Mouse (Mus musculus): ENCODE measurements at regions not wholly inside any gene's neighbourhood (a gene's known extent, or its start where the extent isn't known, plus 50 kb on each side); places are given as distances from the start of the nearest gene placed in this dataset.

DNA sequence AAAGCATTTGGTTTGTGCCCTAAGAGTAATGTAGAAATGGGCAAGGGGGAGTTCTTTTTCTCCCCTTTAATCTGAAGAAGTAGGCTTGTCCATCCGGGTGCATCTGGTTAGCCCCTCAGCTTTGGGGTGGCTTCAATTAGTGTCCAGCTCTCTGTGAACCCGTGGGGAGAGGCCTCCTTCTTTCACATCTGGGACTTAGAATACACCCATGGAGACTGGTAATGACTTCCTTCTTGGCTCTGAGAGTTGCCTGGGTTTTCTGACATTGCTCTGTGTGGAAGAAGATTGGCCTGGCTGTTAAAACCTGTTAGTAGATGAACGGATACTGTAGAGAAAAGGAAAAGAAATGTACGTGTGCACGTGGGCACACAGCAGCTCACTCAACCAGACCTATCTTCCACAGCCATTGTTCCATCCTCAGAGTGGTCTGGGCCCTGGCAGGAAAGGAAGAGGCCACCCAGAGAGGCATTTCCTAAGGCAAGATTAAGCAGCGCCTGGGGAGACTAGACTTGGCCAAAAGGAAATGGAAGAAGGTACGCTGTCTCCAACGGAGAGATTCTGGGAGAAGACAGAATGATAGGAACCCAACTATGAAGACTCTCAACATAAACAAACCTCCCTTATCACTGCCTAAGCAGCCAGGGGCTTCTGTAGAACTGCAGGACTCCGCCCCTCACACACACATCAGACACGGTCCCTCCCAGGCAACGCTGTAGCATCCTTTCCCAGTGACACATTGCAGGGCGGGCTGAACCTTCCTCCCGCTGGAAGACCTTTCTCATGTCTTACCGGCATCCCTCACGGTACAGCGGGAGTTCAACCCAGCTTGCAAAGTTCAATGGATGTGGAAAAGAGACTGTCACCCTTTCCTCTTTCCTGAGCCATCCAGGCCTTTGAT, 372.4 kb downstream of the Foxo1 start:
- no peak for TF ChIP-seq CTCF (IDR thresholded peaks at IDR 0.05; ENCODE audit: borderline replicate concordance, insufficient read depth, low read depth, low read length)
- TF ChIP-seq POLR2A (IDR thresholded peaks at IDR 0.05; ENCODE audit: borderline replicate concordance, insufficient read depth, low read length): no peak
- no peak for DNase-seq
- WGBS: 76% methylated on average over 16 of the region's 16 CpGs
- Histone ChIP-seq H3K4me1 (ENCODE audit: control insufficient read depth, insufficient read depth, low read length) (peaks cover 3% of the 10 kb centered on the region; the same call in 1 of the 2 replicates), H3K4me3 (replicated peaks; ENCODE audit: insufficient read depth, low read depth, low read length) (no peak overlapping the region), H3K27ac (ENCODE audit: insufficient read depth, low read length) (peak overlapping the region; percentile 35; the same call in 1 of the 2 replicates), H3K27me3 (ENCODE audit: control insufficient read depth, insufficient read depth, low read length) (no peaks in the 10 kb centered on the region)

DNA sequence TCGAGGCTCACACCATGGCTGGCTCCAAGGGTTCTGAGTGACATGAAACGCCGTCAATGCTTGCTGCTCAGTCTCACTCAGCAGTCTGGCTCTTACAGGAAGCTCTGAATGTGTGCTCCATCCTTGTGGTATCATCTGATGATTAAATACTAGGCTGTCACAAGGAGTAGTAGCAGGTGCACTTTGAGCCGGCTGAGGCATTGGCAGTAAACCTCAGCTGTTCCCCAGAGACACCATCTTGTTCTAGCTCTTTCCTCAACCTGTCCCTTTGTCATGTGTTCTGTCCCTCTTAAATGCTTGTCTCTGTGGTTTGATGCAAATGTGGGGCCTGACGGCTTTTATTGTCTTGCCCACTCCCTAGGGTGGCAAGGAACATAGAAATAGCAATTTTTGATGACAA, 370.7 kb downstream of the Foxo1 start:
- H3K27me3 ChIP-seq (ENCODE audit: control insufficient read depth, insufficient read depth, low read length): no peaks in the 10 kb centered on the region
- 89% methylated on average over 5 of the region's 5 CpGs for WGBS
- peaks cover 3% of the 10 kb centered on the region; the same call in 1 of the 2 replicates for H3K4me1 ChIP-seq (ENCODE audit: control insufficient read depth, insufficient read depth, low read length)
- DNase-seq: no peak
- no peak overlapping the region for H3K27ac ChIP-seq (ENCODE audit: insufficient read depth, low read length)
- H3K4me3 ChIP-seq (replicated peaks; ENCODE audit: insufficient read depth, low read depth, low read length): no peak overlapping the region
- no peak for TF ChIP-seq CTCF (IDR thresholded peaks at IDR 0.05; ENCODE audit: borderline replicate concordance, insufficient read depth, low read depth, low read length)
- TF ChIP-seq POLR2A (IDR thresholded peaks at IDR 0.05; ENCODE audit: borderline replicate concordance, insufficient read depth, low read length): no peak

DNA sequence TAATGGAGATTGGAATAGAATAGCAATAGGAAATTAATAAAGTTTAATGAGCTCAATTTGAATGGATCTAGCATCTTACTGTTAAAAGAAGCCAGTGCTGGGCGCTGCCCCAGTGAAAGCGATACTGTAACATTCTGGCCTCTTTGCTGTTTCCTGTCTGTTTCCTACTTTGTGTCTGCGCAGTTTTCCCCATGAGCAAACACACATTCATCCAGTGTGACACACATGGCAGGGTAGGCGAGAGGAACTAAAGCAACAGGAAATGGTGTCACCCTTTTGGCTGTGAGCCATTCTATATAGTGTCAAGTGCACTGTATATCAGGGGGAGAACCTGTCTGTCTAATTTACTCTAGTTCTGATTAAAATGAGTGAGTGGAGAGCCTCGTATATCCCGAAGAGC, 366.2 kb downstream of the Foxo1 start:
- 65% methylated on average over 6 of the region's 6 CpGs for WGBS
- no peaks in the 10 kb centered on the region for H3K27me3 ChIP-seq (ENCODE audit: control insufficient read depth, insufficient read depth, low read length)
- H3K4me1 ChIP-seq (ENCODE audit: control insufficient read depth, insufficient read depth, low read length): no peaks in the 10 kb centered on the region
- no peak overlapping the region for H3K4me3 ChIP-seq (replicated peaks; ENCODE audit: insufficient read depth, low read depth, low read length)
- TF ChIP-seq POLR2A (IDR thresholded peaks at IDR 0.05; ENCODE audit: borderline replicate concordance, insufficient read depth, low read length) (no peak), CTCF (IDR thresholded peaks at IDR 0.05; ENCODE audit: borderline replicate concordance, insufficient read depth, low read depth, low read length) (no peak)
- no peak overlapping the region for H3K27ac ChIP-seq (ENCODE audit: insufficient read depth, low read length)
- DNase-seq: no peak

DNA sequence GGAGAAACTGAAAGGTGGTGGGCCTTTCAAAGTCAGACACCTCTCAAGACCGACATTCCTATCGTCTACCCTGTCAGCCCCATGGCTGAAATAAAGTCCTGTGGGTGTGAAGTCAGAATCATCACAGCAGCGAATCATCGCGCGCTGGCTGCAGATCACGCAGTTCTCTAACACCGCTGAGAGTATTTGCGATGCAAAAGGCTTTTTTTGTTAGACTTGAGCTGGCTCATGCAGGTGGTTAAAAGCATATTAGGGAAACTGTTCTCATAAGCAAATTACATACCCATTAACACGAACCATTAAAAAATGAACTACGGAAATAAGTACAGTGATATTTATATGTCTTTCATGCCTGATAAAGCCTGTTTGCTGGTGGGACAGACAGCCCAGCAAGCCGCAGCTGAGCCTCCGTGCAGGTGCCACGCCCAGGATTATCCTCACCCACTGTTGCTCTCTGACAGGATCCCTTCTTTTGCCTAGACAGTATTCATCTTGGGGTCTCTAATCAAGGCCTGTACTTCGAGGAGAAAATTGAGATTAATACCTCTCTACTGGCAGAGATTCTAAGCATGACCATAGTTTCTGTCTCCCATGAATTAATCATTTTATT, 365.5 kb downstream of the Foxo1 start:
- 88% methylated on average over 15 of the region's 15 CpGs for WGBS
- no peak overlapping the region for H3K4me3 ChIP-seq (replicated peaks; ENCODE audit: insufficient read depth, low read depth, low read length)
- TF ChIP-seq CTCF (IDR thresholded peaks at IDR 0.05; ENCODE audit: borderline replicate concordance, insufficient read depth, low read depth, low read length): no peak
- no peak for TF ChIP-seq POLR2A (IDR thresholded peaks at IDR 0.05; ENCODE audit: borderline replicate concordance, insufficient read depth, low read length)
- H3K27me3 ChIP-seq (ENCODE audit: control insufficient read depth, insufficient read depth, low read length): no peaks in the 10 kb centered on the region
- no peaks in the 10 kb centered on the region for H3K4me1 ChIP-seq (ENCODE audit: control insufficient read depth, insufficient read depth, low read length)
- DNase-seq: no peak
- H3K27ac ChIP-seq (ENCODE audit: insufficient read depth, low read length): no peak overlapping the region

DNA sequence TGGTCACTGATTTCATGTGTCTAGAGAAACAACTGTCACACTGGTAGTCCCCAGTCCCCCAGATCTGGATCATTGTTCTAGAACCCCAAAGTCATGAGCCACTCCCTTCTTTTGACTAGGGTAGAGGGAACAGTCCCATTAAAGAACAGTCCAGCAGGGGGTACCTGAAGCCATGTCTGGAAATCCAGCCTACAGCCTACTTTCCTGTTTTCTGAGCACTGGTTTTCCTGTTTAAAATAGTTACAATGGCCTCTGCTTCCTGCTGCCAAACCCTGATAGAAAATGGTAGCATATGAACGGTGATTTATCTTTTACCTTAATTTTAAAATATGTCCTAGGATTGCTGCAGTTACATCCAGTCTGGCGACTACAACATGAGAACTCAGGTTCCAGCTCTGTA, 364.5 kb downstream of the Foxo1 start:
- H3K27me3 ChIP-seq (ENCODE audit: control insufficient read depth, insufficient read depth, low read length): no peaks in the 10 kb centered on the region
- H3K4me3 ChIP-seq (replicated peaks; ENCODE audit: insufficient read depth, low read depth, low read length): no peak overlapping the region
- H3K4me1 ChIP-seq (ENCODE audit: control insufficient read depth, insufficient read depth, low read length): no peaks in the 10 kb centered on the region
- no peak overlapping the region for H3K27ac ChIP-seq (ENCODE audit: insufficient read depth, low read length)
- WGBS: 92% methylated on average over 2 of the region's 2 CpGs
- TF ChIP-seq CTCF (IDR thresholded peaks at IDR 0.05; ENCODE audit: borderline replicate concordance, insufficient read depth, low read depth, low read length) (no peak), POLR2A (IDR thresholded peaks at IDR 0.05; ENCODE audit: borderline replicate concordance, insufficient read depth, low read length) (no peak)
- no peak for DNase-seq

GRCm38 (mm10) chr3:52630209-52630608, 362.1 kb downstream of the Foxo1 start:
- H3K27me3 ChIP-seq (ENCODE audit: control insufficient read depth, insufficient read depth, low read length): no peaks in the 10 kb centered on the region
- no peak for DNase-seq
- 90% methylated on average over 5 of the region's 5 CpGs for WGBS
- H3K4me1 ChIP-seq (ENCODE audit: control insufficient read depth, insufficient read depth, low read length): no peaks in the 10 kb centered on the region
- TF ChIP-seq POLR2A (IDR thresholded peaks at IDR 0.05; ENCODE audit: borderline replicate concordance, insufficient read depth, low read length) (no peak), CTCF (IDR thresholded peaks at IDR 0.05; ENCODE audit: borderline replicate concordance, insufficient read depth, low read depth, low read length) (no peak)
- no peak overlapping the region for H3K27ac ChIP-seq (ENCODE audit: insufficient read depth, low read length)
- no peak overlapping the region for H3K4me3 ChIP-seq (replicated peaks; ENCODE audit: insufficient read depth, low read depth, low read length)

DNA sequence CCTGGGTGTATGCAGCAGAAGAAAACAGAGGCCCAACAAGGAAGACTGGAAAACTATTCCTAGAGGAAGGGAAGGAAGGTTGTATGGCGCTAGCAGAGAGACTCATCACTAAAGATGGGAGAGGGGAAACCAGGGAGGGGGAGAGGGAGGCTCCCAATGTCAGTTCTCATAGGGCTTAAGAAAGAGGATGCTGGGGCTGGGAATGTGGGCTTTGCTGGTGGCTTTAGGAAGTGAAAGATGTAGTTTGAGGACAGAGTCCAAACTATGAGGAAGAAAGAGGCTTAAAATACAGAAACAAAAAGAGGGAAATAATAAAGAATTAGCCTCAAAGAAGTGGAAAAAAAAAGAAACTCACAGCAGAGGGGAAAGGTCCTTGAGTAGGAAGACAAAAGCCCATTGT, 357.0 kb downstream of the Foxo1 start:
- DNase-seq: no peak
- H3K27me3 ChIP-seq (ENCODE audit: control insufficient read depth, insufficient read depth, low read length): no peaks in the 10 kb centered on the region
- TF ChIP-seq CTCF (IDR thresholded peaks at IDR 0.05; ENCODE audit: borderline replicate concordance, insufficient read depth, low read depth, low read length) (no peak), POLR2A (IDR thresholded peaks at IDR 0.05; ENCODE audit: borderline replicate concordance, insufficient read depth, low read length) (no peak)
- H3K27ac ChIP-seq (ENCODE audit: insufficient read depth, low read length): no peak overlapping the region
- no peaks in the 10 kb centered on the region for H3K4me1 ChIP-seq (ENCODE audit: control insufficient read depth, insufficient read depth, low read length)
- H3K4me3 ChIP-seq (replicated peaks; ENCODE audit: insufficient read depth, low read depth, low read length): no peak overlapping the region
- 86% methylated on average over 1 of the region's 1 CpGs for WGBS

- Histone ChIP-seq H3K27me3 (ENCODE audit: control insufficient read depth, insufficient read depth, low read length) (no peaks in the 10 kb centered on the region), H3K4me1 (ENCODE audit: control insufficient read depth, insufficient read depth, low read length) (no peaks in the 10 kb centered on the region), H3K27ac (ENCODE audit: insufficient read depth, low read length) (no peak overlapping the region), H3K4me3 (replicated peaks; ENCODE audit: insufficient read depth, low read depth, low read length) (no peak overlapping the region)
- 88% methylated on average over 8 of the region's 8 CpGs for WGBS
- no peak for DNase-seq
- no peak for TF ChIP-seq POLR2A (IDR thresholded peaks at IDR 0.05; ENCODE audit: borderline replicate concordance, insufficient read depth, low read length)
- TF ChIP-seq CTCF (IDR thresholded peaks at IDR 0.05; ENCODE audit: borderline replicate concordance, insufficient read depth, low read depth, low read length): no peak
Measured at GRCm38 (mm10) chr3:52622530-52622929, 354.4 kb downstream of the Foxo1 start.

Data from cerebellum, adult 2 months (tissue).